Mouse (Mus musculus): ENCODE data around the gene Nptn.

The Nptn gene

GRCm38 (mm10) chr9:58581958-58582540 is at the start of gene Nptn:
TSS of gene Nptn (plus strand) at chr9:58582240.
- peak; percentile 98 for DNase-seq

- no peak for DNase-seq
Observed at GRCm38 (mm10) chr9:58533322-58533721, 48.7 kb upstream of the Nptn start.

- peak; percentile 72 for DNase-seq
Observed at GRCm38 (mm10) chr9:58534766-58535165, 47.3 kb upstream of the Nptn start.

- peak; percentile 67 for DNase-seq
Observed at GRCm38 (mm10) chr9:58535447-58536134, 46.4 kb upstream of the Nptn start.

GRCm38 (mm10) chr9:58537774-58538173 is 44.3 kb upstream of the Nptn start:
- no peak for DNase-seq

DNA sequence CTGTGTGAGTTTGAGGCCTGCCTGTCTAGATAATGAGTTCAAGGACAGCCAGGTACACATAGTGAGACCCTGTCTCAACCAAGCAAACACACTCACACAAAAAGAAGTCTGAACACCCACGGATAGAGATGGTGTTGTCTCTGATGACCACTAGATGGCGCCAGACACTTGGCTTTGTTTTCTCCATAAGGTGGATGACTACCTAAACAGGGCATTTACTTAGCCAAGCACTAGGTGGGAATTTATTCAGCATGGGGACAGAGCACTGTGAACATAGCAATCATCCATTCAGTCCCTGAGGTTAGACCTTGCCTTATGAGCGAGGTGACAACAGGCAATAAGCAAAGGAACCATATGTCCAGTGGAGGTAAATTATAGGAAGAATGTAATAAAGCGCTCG is 42.2 kb upstream of the Nptn start:
- peak; percentile 61 for DNase-seq

DNA sequence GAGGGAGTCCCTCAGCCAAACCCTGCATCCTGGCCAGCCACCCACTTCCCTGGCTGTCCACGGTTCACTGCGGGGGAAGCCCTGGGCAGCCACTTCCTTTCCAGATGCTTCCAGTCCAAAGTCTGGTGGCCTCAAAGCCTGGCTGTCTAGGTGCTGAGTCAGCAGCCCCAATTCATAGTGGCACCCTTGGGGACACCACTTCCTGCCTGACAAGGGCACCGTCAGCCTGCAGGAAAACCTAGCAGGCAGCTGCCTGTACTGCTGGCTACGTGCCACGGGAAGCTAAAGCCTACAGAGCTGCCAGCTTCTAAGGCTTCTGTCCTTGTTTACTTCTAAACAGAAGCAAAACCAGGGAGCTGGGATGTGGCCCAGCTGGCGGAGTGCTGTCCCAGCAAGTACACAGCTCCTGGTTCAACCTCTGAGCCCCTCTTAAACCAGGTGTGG is 40.1 kb upstream of the Nptn start:
- DNase-seq: peak; percentile 81

GRCm38 (mm10) chr9:58544879-58545324 is 37.1 kb upstream of the Nptn start:
- DNase-seq: no peak

- no peak for DNase-seq
Observed at GRCm38 (mm10) chr9:58545428-58545827, 36.6 kb upstream of the Nptn start.

GRCm38 (mm10) chr9:58546630-58547360 is 35.2 kb upstream of the Nptn start:
- DNase-seq: no peak

- DNase-seq: no peak
Observed at GRCm38 (mm10) chr9:58548897-58549296, 33.1 kb upstream of the Nptn start.

GRCm38 (mm10) chr9:58549694-58550093 is 32.3 kb upstream of the Nptn start:
- DNase-seq: no peak

- no peak for DNase-seq
Observed at GRCm38 (mm10) chr9:58550928-58551327, 31.1 kb upstream of the Nptn start.

DNA sequence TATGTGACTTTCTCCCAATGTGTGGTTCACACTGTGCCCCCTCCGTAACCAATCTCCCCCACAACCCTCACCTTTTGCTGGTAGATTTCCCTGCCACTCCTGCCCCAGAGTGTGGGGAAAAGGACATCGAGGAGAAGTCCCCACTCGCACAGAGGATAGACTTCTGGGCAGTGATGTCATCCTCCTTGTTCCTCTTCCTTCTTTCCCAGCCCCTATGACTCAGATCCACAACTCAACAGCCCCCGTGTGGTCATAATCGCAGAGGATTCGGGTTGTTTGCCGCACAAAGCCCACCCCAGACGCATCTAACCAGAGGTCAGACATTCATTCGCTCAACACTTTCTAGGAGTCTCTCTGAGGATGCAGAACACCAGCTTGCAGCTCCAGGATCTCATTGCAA is 30.0 kb upstream of the Nptn start:
- no peak for DNase-seq

DNA sequence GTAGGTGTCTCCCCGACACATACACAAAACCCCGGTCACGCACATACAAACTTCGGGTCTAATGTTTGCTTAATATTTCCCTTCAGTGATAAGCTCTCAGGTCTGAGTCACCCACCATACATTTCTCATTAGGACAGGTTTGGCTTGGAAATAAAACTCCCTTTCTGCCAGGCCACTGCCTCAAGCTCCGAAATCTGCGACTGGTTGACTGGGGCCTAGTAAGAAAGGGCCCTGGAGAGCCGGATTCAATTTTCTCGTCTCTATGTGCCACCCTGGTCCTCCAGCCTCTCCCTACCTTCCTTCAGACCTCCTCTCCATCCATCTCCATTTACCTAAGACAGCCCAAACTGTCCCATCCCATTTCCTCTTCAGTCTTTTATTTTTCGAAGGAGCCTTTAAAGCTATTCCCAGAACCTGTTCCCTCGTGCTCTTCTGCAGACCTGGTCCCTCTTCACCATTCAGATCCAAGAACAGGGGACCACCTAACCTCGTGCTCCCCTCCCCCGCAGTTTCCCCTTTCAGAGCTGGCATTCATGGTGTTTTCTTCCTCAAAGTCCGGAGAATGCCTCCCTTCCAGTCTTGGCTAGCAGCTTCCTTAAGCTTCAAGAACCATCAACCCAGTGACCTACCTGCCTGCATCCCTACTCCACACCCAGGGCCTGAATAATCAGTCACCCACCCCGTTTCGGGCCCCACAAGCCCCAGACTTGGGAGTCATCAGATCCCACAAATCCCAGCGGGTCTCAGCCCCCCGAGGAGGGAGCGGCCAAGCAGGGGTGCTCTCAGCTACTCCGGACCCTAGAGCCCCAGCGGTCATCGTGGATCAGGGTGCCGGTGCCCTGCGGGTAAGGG is 27.8 kb upstream of the Nptn start:
- DNase-seq: no peak

DNA sequence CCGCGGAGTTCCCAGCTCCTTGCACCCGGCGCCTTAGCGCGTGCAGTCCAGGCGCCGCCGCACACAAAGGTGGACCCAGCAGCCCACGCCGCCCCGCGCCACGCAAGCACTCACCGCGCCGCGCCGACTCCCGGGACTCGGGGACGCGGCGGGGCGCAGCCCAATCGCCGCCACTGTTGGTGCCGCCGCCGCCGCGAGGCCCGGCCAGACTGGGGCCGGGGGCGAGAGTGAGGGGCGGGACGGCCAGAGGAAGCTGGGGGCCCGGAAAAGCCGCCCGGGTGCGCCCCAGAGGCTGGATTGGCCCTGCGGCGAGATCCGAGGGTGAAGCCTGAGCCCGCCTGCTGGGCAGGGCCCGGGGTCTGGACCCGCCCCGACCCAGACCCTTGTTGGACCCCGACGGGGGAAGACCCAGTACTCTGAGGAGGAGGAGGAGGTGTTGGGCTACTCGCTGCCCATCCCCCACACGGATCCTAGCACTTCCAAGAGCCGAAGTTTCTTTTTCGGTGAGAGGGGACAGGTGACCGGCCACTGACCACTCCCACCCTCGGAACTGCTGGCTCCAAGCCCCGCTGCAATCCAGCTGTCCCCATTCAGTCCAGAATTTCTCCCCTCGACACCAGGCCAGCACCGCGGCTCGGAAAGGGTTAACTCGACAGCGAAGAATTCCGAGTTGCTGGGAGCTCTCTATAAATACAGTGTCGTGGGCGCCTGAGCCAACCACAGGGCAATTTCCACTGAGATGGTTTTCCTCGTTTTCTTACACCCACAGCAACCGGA is 26.9 kb upstream of the Nptn start, which contains the start of gene Cd276:
TSS of gene Cd276 (minus strand) at position 530 of the 777 bp plus-strand sequence.
- peak; percentile 28 for DNase-seq

GRCm38 (mm10) chr9:58555685-58556414 is 26.2 kb upstream of the Nptn start:
- DNase-seq: no peak

GRCm38 (mm10) chr9:58556627-58557026 is 25.4 kb upstream of the Nptn start:
- no peak for DNase-seq

DNA sequence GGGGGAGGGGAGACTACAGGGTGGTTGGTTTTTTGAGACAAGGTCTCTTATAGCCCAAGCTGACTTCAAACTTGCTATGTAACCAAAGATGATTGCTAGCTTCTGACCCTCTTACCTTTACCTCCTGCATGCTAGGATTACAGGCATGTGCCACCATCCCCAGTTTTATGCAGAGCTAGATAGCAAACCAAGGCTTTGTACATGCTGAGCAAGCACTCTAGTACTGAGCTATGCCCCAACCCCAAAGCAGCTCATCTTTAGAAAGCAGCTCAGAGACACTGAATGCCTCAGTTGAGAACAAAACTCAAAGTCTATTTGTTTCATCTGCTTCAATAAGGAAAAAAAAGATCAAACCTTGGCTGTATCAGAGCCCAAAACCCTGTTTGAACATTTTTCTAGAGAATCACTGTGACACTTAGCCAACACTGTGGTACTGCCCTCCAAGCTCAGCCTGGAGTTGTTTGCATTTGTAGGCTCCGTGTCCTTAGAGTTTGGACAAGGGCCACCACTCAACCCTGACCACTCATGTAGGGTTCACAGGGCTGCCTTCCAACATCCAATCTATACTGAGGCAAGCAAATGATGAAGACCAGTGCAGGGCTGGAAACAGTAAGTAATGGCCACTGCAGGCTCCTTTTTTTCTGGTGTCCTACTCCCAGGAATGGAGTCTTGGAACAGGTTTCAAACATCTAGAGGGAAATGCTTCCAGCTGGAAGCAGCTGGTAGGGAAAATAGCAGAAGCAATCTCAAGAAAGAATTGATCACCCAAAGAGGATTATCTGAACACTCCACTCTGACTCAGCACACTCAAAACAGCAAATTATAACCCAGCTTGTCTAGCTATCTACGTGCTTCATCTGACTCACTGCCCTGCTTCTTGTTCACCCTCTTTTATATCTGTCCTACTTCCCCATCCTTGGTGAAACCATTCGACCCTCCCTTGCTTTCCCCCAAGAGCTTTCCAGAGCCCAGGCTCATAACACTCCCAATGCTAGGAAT is 24.3 kb upstream of the Nptn start:
- no peak for DNase-seq

DNA sequence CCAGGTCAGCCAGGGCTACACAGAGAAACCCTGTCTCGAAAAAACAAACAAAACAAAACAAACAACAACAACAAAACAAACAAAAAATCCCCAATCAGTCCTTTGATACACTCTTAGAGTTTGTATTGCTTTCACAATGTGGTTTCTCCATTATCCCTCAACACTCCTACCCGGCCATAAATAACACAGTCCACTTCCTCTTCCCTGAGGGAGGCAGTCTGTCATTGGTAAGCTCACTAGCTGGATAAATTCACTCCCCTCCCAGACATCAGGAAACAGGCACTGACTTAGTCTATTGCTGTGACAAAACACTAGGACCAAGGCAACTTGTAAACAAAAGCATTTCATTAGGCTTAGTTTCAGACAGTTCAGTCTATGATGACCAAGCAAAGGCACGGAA is 21.8 kb upstream of the Nptn start:
- no peak for DNase-seq
